Mouse (Mus musculus): Measurements from ENCODE around the gene Arl8a. TPM values are rescaled to one million over a fixed set of nuclear protein-coding genes. Genes with fewer than 3 reads are reported as not detected.

Arl8a gene
- polyA plus RNA-seq, 2 experiments, result 54.5 to 88.1 TPM

GRCm38 (mm10) chr1:135181880-135182623, 35.4 kb downstream of the Arl8a start:
- Histone ChIP-seq H3K9me3 (ENCODE audit: control insufficient read depth, low read length) (no peaks in the 10 kb centered on the region), H3K4me3 (replicated peaks; ENCODE audit: low read length) (no peak overlapping the region), H3K4me1 (ENCODE audit: control insufficient read depth, insufficient read depth, low read length) (no peaks in the 10 kb centered on the region), H3K27ac (replicated peaks; ENCODE audit: low read depth, low read length) (no peak overlapping the region), H3K36me3 (ENCODE audit: control insufficient read depth, insufficient read depth, low read length) (no peaks in the 10 kb centered on the region), H3K4me2 (replicated peaks; ENCODE audit: low read depth, low read length, severe bottlenecking) (no peak overlapping the region), H3K27me3 (ENCODE audit: control insufficient read depth, insufficient read depth, low read length) (no peaks in the 10 kb centered on the region), H3K9ac (ENCODE audit: low read depth, low read length, severe bottlenecking) (no peak overlapping the region)
- ATAC-seq (ENCODE audit: low FRiP score, low read depth) (no peak), DNase-seq (ENCODE audit: low spot score) (no peak)
- no peak for TF ChIP-seq POLR2A (IDR thresholded peaks at IDR 0.05; ENCODE audit: borderline replicate concordance, extremely low read depth, insufficient read depth, insufficient read length)
- 78% methylated on average over 8 of the region's 8 CpGs for WGBS

GRCm38 (mm10) chr1:135182975-135183374, 36.4 kb downstream of the Arl8a start:
- Histone ChIP-seq H3K27ac (replicated peaks; ENCODE audit: low read depth, low read length) (no peak overlapping the region), H3K4me2 (replicated peaks; ENCODE audit: low read depth, low read length, severe bottlenecking) (no peak overlapping the region), H3K4me3 (replicated peaks; ENCODE audit: low read length) (no peak overlapping the region), H3K9ac (ENCODE audit: low read depth, low read length, severe bottlenecking) (no peak overlapping the region), H3K9me3 (ENCODE audit: control insufficient read depth, low read length) (no peaks in the 10 kb centered on the region), H3K36me3 (ENCODE audit: control insufficient read depth, insufficient read depth, low read length) (no peaks in the 10 kb centered on the region), H3K4me1 (ENCODE audit: control insufficient read depth, insufficient read depth, low read length) (no peaks in the 10 kb centered on the region), H3K27me3 (ENCODE audit: control insufficient read depth, insufficient read depth, low read length) (no peaks in the 10 kb centered on the region)
- ATAC-seq (ENCODE audit: low FRiP score, low read depth) (no peak), DNase-seq (ENCODE audit: low spot score) (no peak)
- WGBS, result 73% methylated on average over 3 of the region's 3 CpGs
- no peak for TF ChIP-seq POLR2A (IDR thresholded peaks at IDR 0.05; ENCODE audit: borderline replicate concordance, extremely low read depth, insufficient read depth, insufficient read length)

- TF ChIP-seq POLR2A (IDR thresholded peaks at IDR 0.05; ENCODE audit: borderline replicate concordance, extremely low read depth, insufficient read depth, insufficient read length), result no peak
- Histone ChIP-seq H3K27ac (replicated peaks; ENCODE audit: low read depth, low read length) (no peak overlapping the region), H3K36me3 (ENCODE audit: control insufficient read depth, insufficient read depth, low read length) (no peaks in the 10 kb centered on the region), H3K4me2 (replicated peaks; ENCODE audit: low read depth, low read length, severe bottlenecking) (no peak overlapping the region), H3K9me3 (ENCODE audit: control insufficient read depth, low read length) (no peaks in the 10 kb centered on the region), H3K4me3 (replicated peaks; ENCODE audit: low read length) (no peak overlapping the region), H3K9ac (ENCODE audit: low read depth, low read length, severe bottlenecking) (no peak overlapping the region), H3K4me1 (ENCODE audit: control insufficient read depth, insufficient read depth, low read length) (no peaks in the 10 kb centered on the region), H3K27me3 (ENCODE audit: control insufficient read depth, insufficient read depth, low read length) (no peaks in the 10 kb centered on the region)
- no peak for DNase-seq (ENCODE audit: low spot score)
- 64% methylated on average over 3 of the region's 4 CpGs for WGBS
- ATAC-seq (ENCODE audit: low FRiP score, low read depth), result no peak
Observed at GRCm38 (mm10) chr1:135183448-135183847, 36.8 kb downstream of the Arl8a start.

GRCm38 (mm10) chr1:135183941-135184570, 37.4 kb downstream of the Arl8a start:
- ATAC-seq (ENCODE audit: low FRiP score, low read depth) (0 out of 2 replicates have a peak, but pooled peaks have one; percentile 44), DNase-seq (ENCODE audit: low spot score) (no peak)
- Histone ChIP-seq H3K27ac (replicated peaks; ENCODE audit: low read depth, low read length) (no peak overlapping the region), H3K27me3 (ENCODE audit: control insufficient read depth, insufficient read depth, low read length) (no peaks in the 10 kb centered on the region), H3K4me2 (replicated peaks; ENCODE audit: low read depth, low read length, severe bottlenecking) (no peak overlapping the region), H3K4me3 (replicated peaks; ENCODE audit: low read length) (no peak overlapping the region), H3K4me1 (ENCODE audit: control insufficient read depth, insufficient read depth, low read length) (no peaks in the 10 kb centered on the region), H3K9me3 (ENCODE audit: control insufficient read depth, low read length) (no peaks in the 10 kb centered on the region), H3K36me3 (ENCODE audit: control insufficient read depth, insufficient read depth, low read length) (no peaks in the 10 kb centered on the region), H3K9ac (ENCODE audit: low read depth, low read length, severe bottlenecking) (no peak overlapping the region)
- no peak for TF ChIP-seq POLR2A (IDR thresholded peaks at IDR 0.05; ENCODE audit: borderline replicate concordance, extremely low read depth, insufficient read depth, insufficient read length)
- WGBS, result 65% methylated on average over 11 of the region's 11 CpGs

GRCm38 (mm10) chr1:135185936-135186335, 39.3 kb downstream of the Arl8a start:
- TF ChIP-seq POLR2A (IDR thresholded peaks at IDR 0.05; ENCODE audit: borderline replicate concordance, extremely low read depth, insufficient read depth, insufficient read length), result no peak
- Histone ChIP-seq H3K4me1 (ENCODE audit: control insufficient read depth, insufficient read depth, low read length) (no peaks in the 10 kb centered on the region), H3K9me3 (ENCODE audit: control insufficient read depth, low read length) (no peaks in the 10 kb centered on the region), H3K27ac (replicated peaks; ENCODE audit: low read depth, low read length) (no peak overlapping the region), H3K36me3 (ENCODE audit: control insufficient read depth, insufficient read depth, low read length) (no peaks in the 10 kb centered on the region), H3K4me2 (replicated peaks; ENCODE audit: low read depth, low read length, severe bottlenecking) (no peak overlapping the region), H3K9ac (ENCODE audit: low read depth, low read length, severe bottlenecking) (no peak overlapping the region), H3K4me3 (replicated peaks; ENCODE audit: low read length) (no peak overlapping the region), H3K27me3 (ENCODE audit: control insufficient read depth, insufficient read depth, low read length) (no peaks in the 10 kb centered on the region)
- 49% methylated on average over 5 of the region's 5 CpGs for WGBS
- DNase-seq (ENCODE audit: low spot score), result no peak
- ATAC-seq (ENCODE audit: low FRiP score, low read depth), result no peak

All from limb, embryonic 14.5 days (tissue).